Mouse (Mus musculus): Measurements from ENCODE around the gene Btg1-ps1. TPM values are rescaled to one million over a fixed set of nuclear protein-coding genes. Genes with fewer than 3 reads are reported as not detected.

Gene Btg1-ps1
- polyA plus RNA-seq, 1 experiment from 2014 or later, result not detected

DNA sequence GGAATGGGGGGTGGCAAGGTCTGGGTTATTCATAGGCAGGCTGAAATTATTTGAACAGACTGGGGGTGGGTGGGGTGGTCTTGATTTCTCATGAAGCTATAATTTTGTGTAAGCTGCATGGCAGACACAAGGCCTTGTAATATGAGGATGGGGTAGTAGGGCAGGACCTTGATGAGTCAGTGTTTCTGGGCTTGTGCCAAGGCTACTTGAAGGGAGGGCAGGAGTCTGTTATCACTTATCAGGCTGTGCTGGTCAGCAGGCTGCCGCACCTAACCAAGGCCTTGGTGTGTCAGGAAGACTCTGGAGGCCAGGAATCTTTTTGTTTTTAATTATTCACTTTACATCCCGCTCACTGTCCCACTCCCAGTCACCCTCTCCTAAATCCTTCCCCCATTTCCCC lies 9.9 kb downstream of the Btg1-ps1 start:
- Histone ChIP-seq H3K9ac (ENCODE audit: low read length) (no peak overlapping the region), H3K27me3 (ENCODE audit: control insufficient read depth, insufficient read depth, low read length) (no peaks in the 10 kb centered on the region), H3K9me3 (ENCODE audit: control insufficient read depth, low read length) (no peaks in the 10 kb centered on the region), H3K36me3 (ENCODE audit: control insufficient read depth, insufficient read depth, low read length) (no peaks in the 10 kb centered on the region), H3K27ac (replicated peaks) (no peak overlapping the region), H3K4me3 (ENCODE audit: low read depth, low read length) (no peak overlapping the region), H3K4me2 (replicated peaks; ENCODE audit: low read depth) (no peak overlapping the region), H3K4me1 (replicated peaks; ENCODE audit: control insufficient read depth, insufficient read depth) (no peaks in the 10 kb centered on the region)
- 56% methylated on average over 2 of the region's 2 CpGs for WGBS
- no peak for TF ChIP-seq CTCF (IDR thresholded peaks at IDR 0.05; ENCODE audit: low read depth)
- no peak for TF ChIP-seq EP300 (optimal IDR thresholded peaks at IDR 0.05)
- no peak for ATAC-seq (ENCODE audit: low FRiP score, low TSS enrichment)
- DNase-seq (ENCODE audit: low spot score), result peak; percentile 16

Other genes starting within 250 kb of the Btg1-ps1 start
- gene Rhox5, start 214.0 kb downstream of the Btg1-ps1 start, polyA plus RNA-seq (2015; fragmentation: Nextera tagmentation; extraction: Ambion mirVana), result 0.17 and 0.34 TPM in 2 replicates
- gene Rhox6, start 191.9 kb downstream of the Btg1-ps1 start, polyA plus RNA-seq (2015; fragmentation: Nextera tagmentation; extraction: Ambion mirVana), result not detected in 2 replicates
- not detected in 2 replicates for gene Rhox7a, start 187.1 kb downstream of the Btg1-ps1 start, polyA plus RNA-seq (2015; fragmentation: Nextera tagmentation; extraction: Ambion mirVana)
- gene Rhox8, start 139.9 kb downstream of the Btg1-ps1 start, polyA plus RNA-seq (2015; fragmentation: Nextera tagmentation; extraction: Ambion mirVana), result 0.11 TPM in 1 of 2 replicates, not detected in the other
- gene Rhox7b, start 121.6 kb downstream of the Btg1-ps1 start, polyA plus RNA-seq (2015; fragmentation: Nextera tagmentation; extraction: Ambion mirVana), result not detected in 2 replicates
- gene Rhox9, start 117.0 kb downstream of the Btg1-ps1 start, polyA plus RNA-seq (2015; fragmentation: Nextera tagmentation; extraction: Ambion mirVana), result not detected in 2 replicates
- gene Btg1-ps2, start 24.3 kb upstream of the Btg1-ps1 start, polyA plus RNA-seq (2015; fragmentation: Nextera tagmentation; extraction: Ambion mirVana), result not detected in 2 replicates
- 0.18 TPM in 1 of 2 replicates, not detected in the other for gene Rhox10, start 47.7 kb upstream of the Btg1-ps1 start, polyA plus RNA-seq (2015; fragmentation: Nextera tagmentation; extraction: Ambion mirVana)
- not detected in 2 replicates for gene Rhox11, start 66.3 kb upstream of the Btg1-ps1 start, polyA plus RNA-seq (2015; fragmentation: Nextera tagmentation; extraction: Ambion mirVana)
- not detected in 2 replicates for gene Rhox12, start 92.1 kb upstream of the Btg1-ps1 start, polyA plus RNA-seq (2015; fragmentation: Nextera tagmentation; extraction: Ambion mirVana)
- gene Rhox13, start 102.4 kb upstream of the Btg1-ps1 start, polyA plus RNA-seq (2015; fragmentation: Nextera tagmentation; extraction: Ambion mirVana), result not detected in 2 replicates
- gene Zbtb33, start 171.0 kb upstream of the Btg1-ps1 start, polyA plus RNA-seq (2015; fragmentation: Nextera tagmentation; extraction: Ambion mirVana), result 1.7 and 2.0 TPM in 2 replicates
- 9.4 and 10.2 TPM in 2 replicates for gene Tmem255a, start 233.6 kb upstream of the Btg1-ps1 start, polyA plus RNA-seq (2015; fragmentation: Nextera tagmentation; extraction: Ambion mirVana)

All from stomach, postnatal 0 days (tissue).